Mouse (Mus musculus): ENCODE data around the gene Srsf10. TPM values are rescaled to one million over a fixed set of nuclear protein-coding genes. Genes with fewer than 3 reads are reported as not detected.

The Srsf10 gene
- polyA plus RNA-seq (2015; fragmentation: Illumina TruSeq; extraction: RNeasy Lipid Tissue Mini Kit (QIAGEN cat#74804); ENCODE audit: insufficient read depth, low read depth, low replicate concordance), result 18.5 TPM

GRCm38 (mm10) chr4:135855536-135856222 is at the start of gene Srsf10:
Srsf10 (plus strand) TSS chr4:135855747.

GRCm38 (mm10) chr4:135873526-135874202 is 18.1 kb downstream of the Srsf10 start, which contains the start of gene Pnrc2:
Pnrc2 (minus strand) TSS chr4:135873850.

GRCm38 (mm10) chr4:135895071-135895571 is 39.6 kb downstream of the Srsf10 start, which contains the start of gene Cnr2:
Cnr2 (plus strand) TSS chr4:135895394.

Other genes starting within 250 kb of the Srsf10 start
- 1.00 TPM for gene Ifnlr1, start 169.5 kb upstream of the Srsf10 start, polyA plus RNA-seq (2015; fragmentation: Illumina TruSeq; extraction: RNeasy Lipid Tissue Mini Kit (QIAGEN cat#74804); ENCODE audit: insufficient read depth, low read depth, low replicate concordance)
- gene Il22ra1, start 127.6 kb upstream of the Srsf10 start, polyA plus RNA-seq (2015; fragmentation: Illumina TruSeq; extraction: RNeasy Lipid Tissue Mini Kit (QIAGEN cat#74804); ENCODE audit: insufficient read depth, low read depth, low replicate concordance), result 3.6 TPM
- gene Myom3, start 96.0 kb upstream of the Srsf10 start, polyA plus RNA-seq (2015; fragmentation: Illumina TruSeq; extraction: RNeasy Lipid Tissue Mini Kit (QIAGEN cat#74804); ENCODE audit: insufficient read depth, low read depth, low replicate concordance), result 2.3 TPM
- 26.0 TPM for gene Pnrc2, start 18.1 kb downstream of the Srsf10 start, polyA plus RNA-seq (2015; fragmentation: Illumina TruSeq; extraction: RNeasy Lipid Tissue Mini Kit (QIAGEN cat#74804); ENCODE audit: insufficient read depth, low read depth, low replicate concordance)
- gene Cnr2, start 39.6 kb downstream of the Srsf10 start, polyA plus RNA-seq (2015; fragmentation: Illumina TruSeq; extraction: RNeasy Lipid Tissue Mini Kit (QIAGEN cat#74804); ENCODE audit: insufficient read depth, low read depth, low replicate concordance), result 0.20 TPM
- 27.0 TPM for gene Fuca1, start 65.0 kb downstream of the Srsf10 start, polyA plus RNA-seq (2015; fragmentation: Illumina TruSeq; extraction: RNeasy Lipid Tissue Mini Kit (QIAGEN cat#74804); ENCODE audit: insufficient read depth, low read depth, low replicate concordance)
- gene Hmgcl, start 90.7 kb downstream of the Srsf10 start, polyA plus RNA-seq (2015; fragmentation: Illumina TruSeq; extraction: RNeasy Lipid Tissue Mini Kit (QIAGEN cat#74804); ENCODE audit: insufficient read depth, low read depth, low replicate concordance), result 13.4 TPM
- 15.9 TPM for gene Gale, start 108.0 kb downstream of the Srsf10 start, polyA plus RNA-seq (2015; fragmentation: Illumina TruSeq; extraction: RNeasy Lipid Tissue Mini Kit (QIAGEN cat#74804); ENCODE audit: insufficient read depth, low read depth, low replicate concordance)
- gene Lypla2, start 116.9 kb downstream of the Srsf10 start, polyA plus RNA-seq (2015; fragmentation: Illumina TruSeq; extraction: RNeasy Lipid Tissue Mini Kit (QIAGEN cat#74804); ENCODE audit: insufficient read depth, low read depth, low replicate concordance), result 28.8 TPM
- gene Pithd1, start 131.5 kb downstream of the Srsf10 start, polyA plus RNA-seq (2015; fragmentation: Illumina TruSeq; extraction: RNeasy Lipid Tissue Mini Kit (QIAGEN cat#74804); ENCODE audit: insufficient read depth, low read depth, low replicate concordance), result 6.3 TPM
- 6.1 TPM for gene Eloa, start 166.0 kb downstream of the Srsf10 start, polyA plus RNA-seq (2015; fragmentation: Illumina TruSeq; extraction: RNeasy Lipid Tissue Mini Kit (QIAGEN cat#74804); ENCODE audit: insufficient read depth, low read depth, low replicate concordance)
- gene Rpl11, start 197.7 kb downstream of the Srsf10 start, polyA plus RNA-seq (2015; fragmentation: Illumina TruSeq; extraction: RNeasy Lipid Tissue Mini Kit (QIAGEN cat#74804); ENCODE audit: insufficient read depth, low read depth, low replicate concordance), result 367 TPM